Mouse (Mus musculus) cerebellum, adult 2 months (tissue): ENCODE results near the gene Mier1.

Experiments used
- CTCF ChIP-seq: fragments of 200-500 bp; IDR thresholded peaks from 2 replicates; pipeline ENCODE4 v1.5.1; 2011; ENCODE audit warnings: low read depth, mild to moderate bottlenecking, control low read depth, low read length, moderate library complexity, borderline replicate concordance; ENCODE audit not compliant: insufficient read depth
- POLR2A ChIP-seq: fragments of 200-500 bp; IDR thresholded peaks from 2 replicates; pipeline ENCODE4 v1.6.1; 2011; ENCODE audit warnings: low read length, control low read depth, borderline replicate concordance; ENCODE audit not compliant: insufficient read depth

- TF ChIP-seq CTCF: no peak
- no peak for TF ChIP-seq POLR2A
These were observed 57.1 kb downstream of the Mier1 start for GRCm38 (mm10) chr4:103171256-103171655.
